Comparison of ENCODE assay signal across 11 mouse cellular contexts in the genomic region with DNA sequence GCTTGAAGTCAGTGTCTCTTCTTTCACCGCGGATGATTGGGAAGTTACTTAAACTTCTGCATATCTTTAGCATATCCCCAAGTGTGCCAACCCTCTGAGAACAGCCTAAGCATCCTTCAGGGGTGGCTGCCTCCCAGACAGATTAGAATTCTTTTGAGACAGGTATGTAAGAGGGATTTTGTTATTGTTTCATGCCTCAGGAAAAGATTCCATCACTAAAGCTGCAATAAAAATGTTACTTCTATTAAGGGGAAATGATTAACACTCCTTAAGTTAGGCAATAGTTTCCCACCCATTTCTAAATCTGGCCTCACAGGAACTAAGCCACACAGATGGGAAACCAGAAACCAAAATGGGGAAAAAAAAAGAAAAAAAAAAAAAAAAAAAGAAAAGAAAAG.
"Had no signal": no experiment of that assay in that cellular context is flagged by ENCODE, and none has a peak within 500 bp of the region (broad histone marks: within the 10 kb centered on the region; RNA-seq: fewer than 3 reads in every experiment).

No protein-coding gene starts in this region.

- DNase-seq: lung, postnatal 14 days had no signal

- H3K36me3 ChIP-seq: limb, embryonic 15.5 days; liver, embryonic 12.5 days; midbrain, embryonic 10.5 days; midbrain, embryonic 15.5 days; neural tube, embryonic 12.5 days had no signal

- H3K4me3 ChIP-seq: limb, embryonic 15.5 days; liver, embryonic 12.5 days; midbrain, embryonic 10.5 days; midbrain, embryonic 15.5 days; neural tube, embryonic 12.5 days had no signal

- H3K9me3 ChIP-seq: limb, embryonic 15.5 days; liver, embryonic 12.5 days; midbrain, embryonic 10.5 days; midbrain, embryonic 15.5 days; neural tube, embryonic 12.5 days had no signal

- H3K27ac ChIP-seq: limb, embryonic 15.5 days; liver, embryonic 12.5 days; macrophage; midbrain, embryonic 10.5 days; midbrain, embryonic 15.5 days; neural tube, embryonic 12.5 days; stomach, postnatal 0 days had no signal

- H3K9ac ChIP-seq: limb, embryonic 15.5 days; liver, embryonic 12.5 days; lung, embryonic 14.5 days; midbrain, embryonic 15.5 days; neural tube, embryonic 12.5 days had no signal

- H3K4me1 ChIP-seq: limb, embryonic 15.5 days; liver, embryonic 12.5 days; midbrain, embryonic 15.5 days; neural tube, embryonic 12.5 days had no signal

- H3K4me2 ChIP-seq: limb, embryonic 15.5 days; liver, embryonic 12.5 days; lung, embryonic 14.5 days; midbrain, embryonic 15.5 days; neural tube, embryonic 12.5 days had no signal

- H3K27me3 ChIP-seq: limb, embryonic 15.5 days; liver, embryonic 12.5 days; midbrain, embryonic 15.5 days; neural tube, embryonic 12.5 days had no signal

- ATAC-seq: inflammation-experienced regulatory T-cells, adult 6 months; intestine, postnatal 0 days; liver, embryonic 12.5 days; midbrain, embryonic 15.5 days had no signal
